Mouse (Mus musculus) bone marrow macrophage, adult 2 months (primary cell): ENCODE data around the gene Gm3238.

Experiments used
- CTCF ChIP-seq: IDR thresholded peaks from 2 replicates; pipeline ENCODE4 v1.5.1; 2012; ENCODE audit warnings: low read depth, mild to moderate bottlenecking, low read length, moderate library complexity
- POLR2A ChIP-seq: IDR thresholded peaks from 2 replicates; pipeline ENCODE4 v1.6.1; 2012; ENCODE audit warnings: mild to moderate bottlenecking, low read depth, low read length, borderline replicate concordance

- TF ChIP-seq POLR2A = no peak
- TF ChIP-seq CTCF = no peak
These were observed 35.2 kb downstream of the Gm3238 start for GRCm38 (mm10) chr10:77735928-77736327.
